Mouse (Mus musculus) embryonic facial prominence, embryonic 10.5 days (tissue): ENCODE measurements at regions not wholly inside any gene's neighbourhood (a gene's known extent, or its start where the extent isn't known, plus 50 kb on each side); places are given as distances from the start of the nearest gene placed in this dataset.

Experiments
- DNase-seq: peaks from one replicate; pipeline ENCODE4 v3.0.0-alpha.2; 2017; ENCODE audit warnings: low spot score
- H3K27ac ChIP-seq: fragments of 300-500 bp; sonication (generic); replicated peaks from 2 replicates; pipeline ENCODE4 v1.5.1; 2016; ENCODE audit warnings: mild to moderate bottlenecking
- H3K27me3 ChIP-seq: fragments of 300-500 bp; sonication (generic); replicated peaks from 2 replicates; pipeline ENCODE4 v1.6.1; 2016; ENCODE audit warnings: low read depth, mild to moderate bottlenecking; ENCODE audit not compliant: poor library complexity, severe bottlenecking
- H3K36me3 ChIP-seq: fragments of 300-500 bp; sonication (generic); replicated peaks from 2 replicates; pipeline ENCODE4 v1.6.1; 2016; ENCODE audit warnings: mild to moderate bottlenecking, moderate library complexity
- H3K4me1 ChIP-seq: fragments of 300-500 bp; sonication (generic); 2 replicates; pipeline ENCODE4 v1.6.1; 2016
- H3K4me3 ChIP-seq: fragments of 300-500 bp; sonication (generic); 2 replicates; pipeline ENCODE4 v1.5.1; 2016; ENCODE audit warnings: mild to moderate bottlenecking, moderate library complexity
- H3K9me3 ChIP-seq: fragments of 300-500 bp; sonication (generic); 2 replicates; pipeline ENCODE4 v1.6.1; 2016; ENCODE audit warnings: mild to moderate bottlenecking
- WGBS: fragments of 180-500 bp; shearing (Covaris S2); methylation state at CpG from one replicate; pipeline ENCODE4 v1.1.7; 2016; 5-methylcytosine and 5-hydroxymethylcytosine counted together

GRCm38 (mm10) chr3:103496683-103497082 is 78.3 kb upstream of the Syt6 start:
- Histone ChIP-seq H3K4me3 (no peak overlapping the region), H3K9me3 (no peaks in the 10 kb centered on the region), H3K4me1 (peaks cover 4% of the 10 kb centered on the region; the same call in 1 of the 2 replicates), H3K36me3 (no peaks in the 10 kb centered on the region), H3K27me3 (no peaks in the 10 kb centered on the region), H3K27ac (no peak overlapping the region)
- 53% methylated on average over 3 of the region's 3 CpGs for WGBS
- DNase-seq: no peak

GRCm38 (mm10) chr3:103497696-103498095 is 77.3 kb upstream of the Syt6 start:
- H3K36me3 ChIP-seq: no peaks in the 10 kb centered on the region
- H3K9me3 ChIP-seq: no peaks in the 10 kb centered on the region
- H3K27ac ChIP-seq: no peak overlapping the region
- H3K4me1 ChIP-seq: peaks cover 4% of the 10 kb centered on the region; the same call in 1 of the 2 replicates
- H3K4me3 ChIP-seq: no peak overlapping the region
- 88% methylated on average over 3 of the region's 3 CpGs for WGBS
- DNase-seq: no peak
- H3K27me3 ChIP-seq: no peaks in the 10 kb centered on the region

GRCm38 (mm10) chr3:103498458-103498857 is 76.6 kb upstream of the Syt6 start:
- Histone ChIP-seq H3K36me3 (no peaks in the 10 kb centered on the region), H3K9me3 (no peaks in the 10 kb centered on the region), H3K27ac (no peak overlapping the region), H3K4me1 (peaks cover 4% of the 10 kb centered on the region; the same call in 1 of the 2 replicates), H3K27me3 (no peaks in the 10 kb centered on the region), H3K4me3 (no peak overlapping the region)
- 80% methylated on average over 4 of the region's 4 CpGs for WGBS
- no peak for DNase-seq

GRCm38 (mm10) chr3:103499801-103500200 is 75.2 kb upstream of the Syt6 start:
- Histone ChIP-seq H3K4me3 (no peak overlapping the region), H3K9me3 (no peaks in the 10 kb centered on the region), H3K27me3 (no peaks in the 10 kb centered on the region), H3K36me3 (no peaks in the 10 kb centered on the region), H3K4me1 (peaks cover 4% of the 10 kb centered on the region; the same call in 1 of the 2 replicates), H3K27ac (no peak overlapping the region)
- 41% methylated on average over 1 of the region's 1 CpGs for WGBS
- DNase-seq: no peak

- no peak for DNase-seq
- H3K36me3 ChIP-seq: no peaks in the 10 kb centered on the region
- WGBS: 57% methylated on average over 4 of the region's 4 CpGs
- no peak overlapping the region for H3K4me3 ChIP-seq
- H3K4me1 ChIP-seq: peaks cover 4% of the 10 kb centered on the region; the same call in 1 of the 2 replicates
- no peaks in the 10 kb centered on the region for H3K9me3 ChIP-seq
- no peak overlapping the region for H3K27ac ChIP-seq
- H3K27me3 ChIP-seq: no peaks in the 10 kb centered on the region
Measured at GRCm38 (mm10) chr3:103500366-103500765, 74.7 kb upstream of the Syt6 start.

GRCm38 (mm10) chr3:103504160-103504559 is 70.9 kb upstream of the Syt6 start:
- Histone ChIP-seq H3K4me1 (no peaks in the 10 kb centered on the region), H3K27me3 (no peaks in the 10 kb centered on the region), H3K36me3 (no peaks in the 10 kb centered on the region), H3K9me3 (no peaks in the 10 kb centered on the region), H3K4me3 (no peak overlapping the region), H3K27ac (no peak overlapping the region)
- 92% methylated on average over 3 of the region's 3 CpGs for WGBS
- no peak for DNase-seq

GRCm38 (mm10) chr3:103513411-103513810 is 61.6 kb upstream of the Syt6 start:
- no peak for DNase-seq
- no peaks in the 10 kb centered on the region for H3K27me3 ChIP-seq
- WGBS: 82% methylated on average over 6 of the region's 6 CpGs
- H3K36me3 ChIP-seq: no peaks in the 10 kb centered on the region
- H3K27ac ChIP-seq: no peak overlapping the region
- no peak overlapping the region for H3K4me3 ChIP-seq
- H3K4me1 ChIP-seq: peaks cover 14% of the 10 kb centered on the region
- no peaks in the 10 kb centered on the region for H3K9me3 ChIP-seq

GRCm38 (mm10) chr3:103514061-103514460 is 61.0 kb upstream of the Syt6 start:
- DNase-seq: no peak
- Histone ChIP-seq H3K36me3 (no peaks in the 10 kb centered on the region), H3K4me1 (peaks cover 14% of the 10 kb centered on the region), H3K27me3 (no peaks in the 10 kb centered on the region), H3K9me3 (no peaks in the 10 kb centered on the region), H3K4me3 (no peak overlapping the region), H3K27ac (no peak overlapping the region)
- WGBS: 68% methylated on average over 7 of the region's 7 CpGs

GRCm38 (mm10) chr3:103515946-103516345 is 59.1 kb upstream of the Syt6 start:
- 58% methylated on average over 5 of the region's 5 CpGs for whole genome bisulfite sequencing
- Histone ChIP-seq H3K27me3 (no peaks in the 10 kb centered on the region), H3K27ac (no peak overlapping the region), H3K36me3 (no peaks in the 10 kb centered on the region), H3K9me3 (no peaks in the 10 kb centered on the region), H3K4me3 (no peak overlapping the region), H3K4me1 (peaks cover 14% of the 10 kb centered on the region)
- DNase-seq: no peak

- no peaks in the 10 kb centered on the region for H3K36me3 ChIP-seq
- 73% methylated on average over 8 of the region's 8 CpGs for WGBS
- H3K4me3 ChIP-seq: no peak overlapping the region
- H3K9me3 ChIP-seq: no peaks in the 10 kb centered on the region
- peaks cover 14% of the 10 kb centered on the region for H3K4me1 ChIP-seq
- no peaks in the 10 kb centered on the region for H3K27me3 ChIP-seq
- no peak for DNase-seq
- H3K27ac ChIP-seq: no peak overlapping the region
Measured at GRCm38 (mm10) chr3:103517376-103518304, 57.4 kb upstream of the Syt6 start.

- Histone ChIP-seq H3K27me3 (no peaks in the 10 kb centered on the region), H3K27ac (no peak overlapping the region), H3K4me1 (peaks cover 14% of the 10 kb centered on the region), H3K9me3 (no peaks in the 10 kb centered on the region), H3K4me3 (no peak overlapping the region), H3K36me3 (no peaks in the 10 kb centered on the region)
- WGBS: 79% methylated on average over 2 of the region's 2 CpGs
- no peak for DNase-seq
Measured at GRCm38 (mm10) chr3:103518624-103519023, 56.4 kb upstream of the Syt6 start.
